Comparison of ENCODE assay signal across 7 mouse cellular contexts in genomic region chr2:32574901-32575585, GRCm38 (mm10). TPM values are rescaled to one million over a fixed set of nuclear protein-coding genes. Genes with fewer than 3 reads are reported as not detected.
A peak's percentile ranks its signal among the peaks of the same experiment; 100 is the strongest.
DNase-seq lines count a peak whose midpoint lies in the region; ATAC-seq and TF ChIP-seq lines count a peak whose summit lies in the region.

No protein-coding gene starts in this region.

- TF ChIP-seq EP300 in CH12.LX (IDR thresholded peaks at IDR 0.05; ENCODE audit: low read length) = no peak

- peaks cover 3 to 35% of the 10 kb centered on the region in 2 experiments for H3K4me1 ChIP-seq in CH12.LX (ENCODE audit: control insufficient read depth in 1 of 2, insufficient read depth in 2 of 2)
- H3K4me1 ChIP-seq in hindbrain, embryonic 13.5 days (replicated peaks) = peaks cover 31% of the 10 kb centered on the region
- H3K4me1 ChIP-seq in megakaryocyte, embryonic 14.5 days = peaks cover 52% of the 10 kb centered on the region

- no peaks in the 10 kb centered on the region for H3K9me3 ChIP-seq in CH12.LX (replicated peaks; ENCODE audit: low read length)
- no peaks in the 10 kb centered on the region for H3K9me3 ChIP-seq in hindbrain, embryonic 13.5 days
- H3K9me3 ChIP-seq in megakaryocyte, embryonic 14.5 days = no peaks in the 10 kb centered on the region

- TF ChIP-seq RAD21 in CH12.LX (IDR thresholded peaks at IDR 0.05; ENCODE audit: low read depth, low read length) = peak; percentile 58

- in situ Hi-C loops in CH12.LX (cut with MboI; ENCODE audit: low pct_ligation_motif_present, low pct_unique_long_range_greater_than_20kb, low sequenced_read_pairs) = loop anchor here (5.0 to 25.0 kb wide), 2 partner anchors 37 to 438 kb away; no protein-coding TSS in a partner anchor

- TF ChIP-seq CTCF in CH12.LX (conservative IDR thresholded peaks at IDR 0.05 in 1 of 2, IDR thresholded peaks at IDR 0.05 in 1 of 2; ENCODE audit: low read depth in 2 of 2, low read length in 2 of 2) = peak; percentile 82 to 85

- H3K4me2 ChIP-seq in CH12.LX (ENCODE audit: insufficient read depth, low read depth, poor library complexity, severe bottlenecking) = no peak overlapping the region
- H3K4me2 ChIP-seq in hindbrain, embryonic 13.5 days = peak overlapping the region; percentile 91

- no peaks in the 10 kb centered on the region for H3K27me3 ChIP-seq in CH12.LX (replicated peaks)
- H3K27me3 ChIP-seq in hindbrain, embryonic 13.5 days = peaks cover 39% of the 10 kb centered on the region
- peaks cover 47% of the 10 kb centered on the region for H3K27me3 ChIP-seq in megakaryocyte, embryonic 14.5 days (replicated peaks)

- H3K4me3 ChIP-seq in CH12.LX (replicated peaks in 1 of 3; ENCODE audit: low read depth in 2 of 3, low read length in 2 of 3, poor library complexity in 1 of 3) = no peak overlapping the region
- peak overlapping the region; percentile 47 for H3K4me3 ChIP-seq in hindbrain, embryonic 13.5 days
- H3K4me3 ChIP-seq in megakaryocyte, embryonic 14.5 days (replicated peaks) = peak overlapping the region; percentile 48

- peak; percentile 35; the same call in 1 of the 2 replicates for ATAC-seq in erythroblast, adult 5-6 weeks (replicated peaks; ENCODE audit: low FRiP score, poor library complexity, severe bottlenecking)
- 0 out of 2 replicates have a peak, but pooled peaks have one; percentile 2 for ATAC-seq in hindbrain, embryonic 13.5 days (ENCODE audit: low FRiP score)

- no peak for TF ChIP-seq POLR2A in CH12.LX (IDR thresholded peaks at IDR 0.05; ENCODE audit: low read depth, low read length)

- H3K9ac ChIP-seq in CH12.LX (ENCODE audit: insufficient read depth, low read depth) = no peak overlapping the region
- H3K9ac ChIP-seq in hindbrain, embryonic 13.5 days = peak overlapping the region; percentile 76

- dilution Hi-C loops in CH12.LX (cut with MboI; ENCODE audit: extremely low pct_ligation_motif_present, extremely low pct_unique_long_range_greater_than_20kb, low sequenced_read_pairs) = no loop called here

- H3K79me2 ChIP-seq in CH12.LX (replicated peaks; ENCODE audit: control insufficient read depth, extremely low read depth, insufficient read depth, poor library complexity, severe bottlenecking) = peaks cover 16% of the 10 kb centered on the region

- H3K36me3 ChIP-seq in CH12.LX (replicated peaks in 1 of 2; ENCODE audit: control insufficient read depth in 1 of 2, insufficient read depth in 1 of 2, low read length in 1 of 2) = peaks cover 11 to 49% of the 10 kb centered on the region in 2 experiments
- H3K36me3 ChIP-seq in hindbrain, embryonic 13.5 days = peaks cover 11% of the 10 kb centered on the region
- H3K36me3 ChIP-seq in megakaryocyte, embryonic 14.5 days (replicated peaks; ENCODE audit: low read length) = peaks cover 28% of the 10 kb centered on the region

- no peak overlapping the region for H3K27ac ChIP-seq in CH12.LX (ENCODE audit: insufficient read depth, low read depth)
- H3K27ac ChIP-seq in hindbrain, embryonic 13.5 days = no peak overlapping the region

- 1% methylated on average over 26 of the region's 26 CpGs for WGBS in hindbrain, embryonic 13.5 days

- intact Hi-C loops in left cerebral cortex, postnatal 10 days (cut with DNase I) = no loop called here

- DNase-seq in CH12.LX (ENCODE audit: extremely low read depth) = peak; percentile 54
- DNase-seq in adrenal gland, postnatal 36 days = peak; percentile 47 to 48
- DNase-seq in left cerebral cortex, postnatal 10 days (ENCODE audit: extremely low spot score in 1 of 2, low spot score in 2 of 2) = peak; percentile 59 to 78
- peak; percentile 69 for DNase-seq in right cerebral cortex, postnatal 4 days

TF ChIP-seq in CH12.LX, 34 proteins besides CTCF, POLR2A, EP300 and RAD21:
- TF ChIP-seq TBP (conservative IDR thresholded peaks at IDR 0.05; ENCODE audit: low read depth, low read length) (no peak), ZC3H11A (IDR thresholded peaks at IDR 0.05; ENCODE audit: low read depth, low read length) (no peak), RCOR1 (conservative IDR thresholded peaks at IDR 0.05; ENCODE audit: low read depth, low read length) (no peak), ZNF384 (IDR thresholded peaks at IDR 0.05; ENCODE audit: low read depth, low read length) (no peak), MEF2A (IDR thresholded peaks at IDR 0.05; ENCODE audit: borderline replicate concordance, low read depth, low read length) (no peak), ELF1 (IDR thresholded peaks at IDR 0.05; ENCODE audit: low read depth, low read length) (no peak), CHD2 (IDR thresholded peaks at IDR 0.05; ENCODE audit: low read length) (no peak), MYC (IDR thresholded peaks at IDR 0.05; ENCODE audit: low read depth, low read length) (no peak), NELFE (IDR thresholded peaks at IDR 0.05; ENCODE audit: low read depth, low read length) (no peak), TCF12 (IDR thresholded peaks at IDR 0.05; ENCODE audit: low read depth, low read length) (no peak), CHD1 (IDR thresholded peaks at IDR 0.05; ENCODE audit: low read depth, low read length) (no peak), ZMIZ1 (IDR thresholded peaks at IDR 0.05; ENCODE audit: low read depth, low read length) (no peak), POLR2AphosphoS2 (IDR thresholded peaks at IDR 0.05; ENCODE audit: low read depth, low read length) (no peak)

RNA-seq across cellular contexts. Expression of gene 9430097D07Rik, which starts 0.4 kb away (rescaled TPM):
- total RNA-seq in CH12.LX (2012; rRNA removed) (0.13 TPM in 1 of 2 replicates, not detected in the other), CH12.LX (2014; rRNA removed) (not detected in 2 replicates)
- polyA plus RNA-seq in CH12.LX (2012; ENCODE audit: insufficient read length, low read depth) = not detected in 2 replicates
- not detected for total RNA-seq in adrenal gland, postnatal 36 days (2021)
- total RNA-seq in erythroblast, adult 5-6 weeks (2015; ENCODE audit: low replicate concordance) = not detected in 2 replicates
- total RNA-seq in erythroblast, adult 5-6 weeks (2017; ENCODE audit: low replicate concordance) = not detected in 2 replicates
- 0.53 and 0.56 TPM in 2 replicates for polyA plus RNA-seq in hindbrain, embryonic 13.5 days (2015; fragmentation: Nextera tagmentation; extraction: Ambion mirVana)
- total RNA-seq in left cerebral cortex, postnatal 10 days (2021) = 1 to 10 TPM in 1 of 2 experiments, under 1 TPM in 1; 0.81 to 1.2 TPM
- not detected in 2 replicates for polyA plus RNA-seq in megakaryocyte, embryonic 14.5 days (2012; ENCODE audit: insufficient read depth, low replicate concordance)

RNA-seq across cellular contexts. Expression of gene Pip5kl1, which starts 0.4 kb away (rescaled TPM):
- total RNA-seq in CH12.LX (2012; rRNA removed) (0.64 and 1.3 TPM in 2 replicates), CH12.LX (2014; rRNA removed) (0.28 TPM in 1 of 2 replicates, not detected in the other)
- polyA plus RNA-seq in CH12.LX (2012; ENCODE audit: insufficient read length, low read depth) = 0.57 and 0.82 TPM in 2 replicates
- not detected for total RNA-seq in adrenal gland, postnatal 36 days (2021)
- total RNA-seq in erythroblast, adult 5-6 weeks (2015; ENCODE audit: low replicate concordance) = not detected in 2 replicates
- total RNA-seq in erythroblast, adult 5-6 weeks (2017; ENCODE audit: low replicate concordance) = 1.9 TPM in 1 of 2 replicates, not detected in the other
- polyA plus RNA-seq in hindbrain, embryonic 13.5 days (2015; fragmentation: Nextera tagmentation; extraction: Ambion mirVana) = 9.0 and 9.6 TPM in 2 replicates
- 10 to 100 TPM; 13.5 to 13.6 TPM for total RNA-seq in left cerebral cortex, postnatal 10 days (2021)
- not detected in 2 replicates for polyA plus RNA-seq in megakaryocyte, embryonic 14.5 days (2012; ENCODE audit: insufficient read depth, low replicate concordance)

RNA-seq across cellular contexts. Expression of gene Dpm2, which starts 4.4 kb away (rescaled TPM):
- 30.9 and 38.1 TPM in 2 replicates for total RNA-seq in CH12.LX (2012; rRNA removed)
- total RNA-seq in CH12.LX (2014; rRNA removed) = 29.8 and 33.8 TPM in 2 replicates
- polyA plus RNA-seq in CH12.LX (2012; ENCODE audit: insufficient read length, low read depth) = 63.6 and 65.7 TPM in 2 replicates
- total RNA-seq in adrenal gland, postnatal 36 days (2021) = 10 to 100 TPM; 60.5 to 61.1 TPM
- total RNA-seq in erythroblast, adult 5-6 weeks (2015; ENCODE audit: low replicate concordance) = 26.9 and 41.0 TPM in 2 replicates
- 8.6 and 18.2 TPM in 2 replicates for total RNA-seq in erythroblast, adult 5-6 weeks (2017; ENCODE audit: low replicate concordance)
- 142 and 145 TPM in 2 replicates for polyA plus RNA-seq in hindbrain, embryonic 13.5 days (2015; fragmentation: Nextera tagmentation; extraction: Ambion mirVana)
- total RNA-seq in left cerebral cortex, postnatal 10 days (2021) = 10 to 100 TPM; 83.9 to 86.8 TPM
- 2.8 and 10.0 TPM in 2 replicates for polyA plus RNA-seq in megakaryocyte, embryonic 14.5 days (2012; ENCODE audit: insufficient read depth, low replicate concordance)

RNA-seq across cellular contexts. Expression of gene St6galnac4, which starts 11.9 kb away (rescaled TPM):
- total RNA-seq in CH12.LX (2012; rRNA removed) (51.9 and 57.4 TPM in 2 replicates), CH12.LX (2014; rRNA removed) (45.9 and 58.3 TPM in 2 replicates)
- polyA plus RNA-seq in CH12.LX (2012; ENCODE audit: insufficient read length, low read depth) = 81.7 and 87.0 TPM in 2 replicates
- 10 to 100 TPM in 1 of 2 experiments, 1 to 10 TPM in 1; 7.9 to 11.0 TPM for total RNA-seq in adrenal gland, postnatal 36 days (2021)
- total RNA-seq in erythroblast, adult 5-6 weeks (2015; ENCODE audit: low replicate concordance) = 8.8 and 9.4 TPM in 2 replicates
- 3.8 and 4.9 TPM in 2 replicates for total RNA-seq in erythroblast, adult 5-6 weeks (2017; ENCODE audit: low replicate concordance)
- 22.8 and 23.4 TPM in 2 replicates for polyA plus RNA-seq in hindbrain, embryonic 13.5 days (2015; fragmentation: Nextera tagmentation; extraction: Ambion mirVana)
- 10 to 100 TPM; 32.3 to 32.6 TPM for total RNA-seq in left cerebral cortex, postnatal 10 days (2021)
- 16.3 and 18.9 TPM in 2 replicates for polyA plus RNA-seq in megakaryocyte, embryonic 14.5 days (2012; ENCODE audit: insufficient read depth, low replicate concordance)

RNA-seq across cellular contexts. Expression of gene St6galnac6, which starts 24.5 kb away (rescaled TPM):
- 13.9 and 14.3 TPM in 2 replicates for total RNA-seq in CH12.LX (2012; rRNA removed)
- total RNA-seq in CH12.LX (2014; rRNA removed) = 12.9 and 13.2 TPM in 2 replicates
- polyA plus RNA-seq in CH12.LX (2012; ENCODE audit: insufficient read length, low read depth) = 10.7 and 13.3 TPM in 2 replicates
- total RNA-seq in adrenal gland, postnatal 36 days (2021) = 10 to 100 TPM; 38.3 to 58.1 TPM
- total RNA-seq in erythroblast, adult 5-6 weeks (2015; ENCODE audit: low replicate concordance) = 0.77 and 3.3 TPM in 2 replicates
- total RNA-seq in erythroblast, adult 5-6 weeks (2017; ENCODE audit: low replicate concordance) = 2.1 and 2.5 TPM in 2 replicates
- 13.1 and 13.5 TPM in 2 replicates for polyA plus RNA-seq in hindbrain, embryonic 13.5 days (2015; fragmentation: Nextera tagmentation; extraction: Ambion mirVana)
- total RNA-seq in left cerebral cortex, postnatal 10 days (2021) = 100 to 1,000 TPM; 122 to 127 TPM
- 36.4 and 40.9 TPM in 2 replicates for polyA plus RNA-seq in megakaryocyte, embryonic 14.5 days (2012; ENCODE audit: insufficient read depth, low replicate concordance)

Comparison
In these comparisons a context has a peak if more than half of its experiments do, and no peak if none do; other contexts are left out.
1. H3K4me3 ChIP-seq: peak in hindbrain, embryonic 13.5 days (single experiment) and megakaryocyte, embryonic 14.5 days (single experiment); none in CH12.LX (0 of 3).
2. RNA of gene Pip5kl1, which starts 0.4 kb away (total RNA-seq): 13.5 to 13.6 TPM in left cerebral cortex, postnatal 10 days; 1.9 TPM in erythroblast, adult 5-6 weeks, 0.28 to 1.3 TPM in CH12.LX and not detected in adrenal gland, postnatal 36 days; every median in the first group is over 4 times any median in the second.
3. Peak in every context shown above with its lines, with median percentiles within 50 percentile points of each other: DNase-seq.